In the genomic region with DNA sequence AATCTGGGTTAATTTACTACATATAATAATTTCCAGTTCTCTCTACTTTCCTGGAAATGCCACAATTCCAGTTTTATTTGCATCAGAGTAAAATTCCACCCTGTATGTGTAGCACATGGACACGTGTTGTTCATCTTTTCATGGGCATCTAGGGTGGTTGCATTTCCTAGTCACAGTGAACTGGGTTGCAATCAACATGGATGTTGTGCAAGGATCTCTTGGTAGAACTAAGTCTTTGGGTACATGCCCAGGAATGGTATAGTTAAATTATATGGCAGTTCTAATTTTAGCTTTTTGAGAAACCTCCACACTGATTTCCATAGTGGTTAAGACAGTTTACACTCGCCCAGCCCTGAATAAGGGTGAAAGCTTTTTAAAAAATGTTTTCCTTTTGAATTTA, we compare ENCODE assay signal across 32 mouse cellular contexts.
"Had no signal": no experiment of that assay in that cellular context is flagged by ENCODE, and none has a peak within 500 bp of the region (broad histone marks: within the 10 kb centered on the region; RNA-seq: fewer than 3 reads in every experiment).

No protein-coding gene starts in this region.

- ATAC-seq: liver, embryonic 12.5 days; liver, postnatal 0 days; lung, postnatal 0 days; midbrain, embryonic 13.5 days; midbrain, embryonic 15.5 days; midbrain, embryonic 16.5 days had no signal

- H3K4me2 ChIP-seq: limb, embryonic 12.5 days; limb, embryonic 13.5 days; limb, embryonic 15.5 days; liver, embryonic 11.5 days; liver, embryonic 12.5 days; liver, embryonic 13.5 days; liver, embryonic 15.5 days; lung, embryonic 14.5 days; lung, embryonic 15.5 days; midbrain, embryonic 11.5 days; midbrain, embryonic 12.5 days; midbrain, embryonic 13.5 days; midbrain, embryonic 15.5 days; neural tube, embryonic 12.5 days had no signal

- H3K36me3 ChIP-seq: limb, embryonic 10.5 days; limb, embryonic 12.5 days; limb, embryonic 13.5 days; limb, embryonic 15.5 days; liver, embryonic 12.5 days; liver, embryonic 13.5 days; liver, embryonic 15.5 days; lung, embryonic 15.5 days; midbrain, embryonic 10.5 days; midbrain, embryonic 12.5 days; midbrain, embryonic 13.5 days; midbrain, embryonic 15.5 days; neural tube, embryonic 12.5 days had no signal

- H3K9me3 ChIP-seq: limb, embryonic 10.5 days; limb, embryonic 12.5 days; limb, embryonic 13.5 days; limb, embryonic 15.5 days; liver, embryonic 12.5 days; liver, embryonic 13.5 days; liver, embryonic 15.5 days; lung, embryonic 15.5 days; midbrain, embryonic 10.5 days; midbrain, embryonic 12.5 days; midbrain, embryonic 13.5 days; midbrain, embryonic 15.5 days; neural tube, embryonic 12.5 days had no signal

- DNase-seq: left cerebral cortex, postnatal 4 days; liver; liver, embryonic 13.5 days; liver, postnatal 0 days; lung, adult 18-20 months; lung, adult 2 months; lung, embryonic 14.5 days; lung, postnatal 10 days; lung, postnatal 14 days; lung, postnatal 36 days; lung, postnatal 4 days; midbrain, embryonic 14.5 days had no signal

- H3K4me1 ChIP-seq: limb, embryonic 10.5 days; limb, embryonic 12.5 days; limb, embryonic 13.5 days; limb, embryonic 15.5 days; liver, embryonic 12.5 days; liver, embryonic 13.5 days; liver, embryonic 15.5 days; lung, embryonic 15.5 days; megakaryocyte, embryonic 14.5 days; midbrain, embryonic 10.5 days; midbrain, embryonic 12.5 days; midbrain, embryonic 13.5 days; midbrain, embryonic 15.5 days; neural tube, embryonic 12.5 days had no signal

- H3K27me3 ChIP-seq: limb, embryonic 12.5 days; limb, embryonic 13.5 days; limb, embryonic 15.5 days; liver, embryonic 12.5 days; liver, embryonic 13.5 days; liver, embryonic 15.5 days; lung, embryonic 15.5 days; megakaryocyte, embryonic 14.5 days; midbrain, embryonic 12.5 days; midbrain, embryonic 13.5 days; midbrain, embryonic 15.5 days; neural tube, embryonic 12.5 days had no signal

- H3K27ac ChIP-seq: limb, embryonic 10.5 days; limb, embryonic 12.5 days; limb, embryonic 13.5 days; limb, embryonic 15.5 days; liver, embryonic 12.5 days; liver, embryonic 13.5 days; liver, embryonic 14.5 days; liver, embryonic 15.5 days; lung, embryonic 15.5 days; macrophage; midbrain, embryonic 10.5 days; midbrain, embryonic 12.5 days; midbrain, embryonic 13.5 days; midbrain, embryonic 15.5 days; neural tube, embryonic 12.5 days had no signal

- H3K4me3 ChIP-seq: limb, embryonic 10.5 days; limb, embryonic 12.5 days; limb, embryonic 13.5 days; limb, embryonic 15.5 days; liver, embryonic 12.5 days; liver, embryonic 13.5 days; liver, embryonic 15.5 days; lung, embryonic 15.5 days; megakaryocyte, embryonic 14.5 days; midbrain, embryonic 10.5 days; midbrain, embryonic 12.5 days; midbrain, embryonic 13.5 days; midbrain, embryonic 15.5 days; myocyte; neural tube, embryonic 12.5 days had no signal

- H3K9ac ChIP-seq: limb, embryonic 12.5 days; limb, embryonic 13.5 days; limb, embryonic 15.5 days; liver, embryonic 12.5 days; liver, embryonic 13.5 days; liver, embryonic 14.5 days; liver, embryonic 15.5 days; liver, postnatal 0 days; lung, embryonic 14.5 days; lung, embryonic 15.5 days; midbrain, embryonic 12.5 days; midbrain, embryonic 13.5 days; midbrain, embryonic 15.5 days; neural tube, embryonic 12.5 days had no signal
